Mouse (Mus musculus) stomach, embryonic 16.5 days (tissue): Measurements from ENCODE around the gene Grhpr. TPM values are rescaled to one million over a fixed set of nuclear protein-coding genes. Genes with fewer than 3 reads are reported as not detected.

Experiments
- ATAC-seq: fragments of 200-750 bp; cut with Nextera tagmentation; 2 replicates; pipeline ENCODE4 v1.8.0; 2017; ENCODE audit warnings: moderate number of reproducible peaks, moderate TSS enrichment; ENCODE audit not compliant: insufficient read depth, low FRiP score
- H3K27ac ChIP-seq: fragments of 300-500 bp; sonication (generic); 2 replicates; pipeline ENCODE4 v1.5.1; 2014; ENCODE audit warnings: low read length
- H3K27me3 ChIP-seq: fragments of 300-500 bp; sonication (generic); 2 replicates; pipeline ENCODE4 v1.6.1; 2014; ENCODE audit warnings: low read length, control low read depth, mixed read lengths; ENCODE audit not compliant: control insufficient read depth, insufficient read depth
- H3K36me3 ChIP-seq: fragments of 300-500 bp; sonication (generic); 2 replicates; pipeline ENCODE4 v1.6.1; 2014; ENCODE audit warnings: low read length; ENCODE audit not compliant: control insufficient read depth, insufficient read depth
- H3K4me1 ChIP-seq: fragments of 300-500 bp; sonication (generic); 2 replicates; pipeline ENCODE4 v1.6.1; 2014; ENCODE audit warnings: low read length, control low read depth, mixed read lengths; ENCODE audit not compliant: control insufficient read depth, insufficient read depth
- H3K4me2 ChIP-seq: fragments of 300-500 bp; sonication (generic); 2 replicates; pipeline ENCODE4 v1.6.1; 2014; ENCODE audit warnings: low read depth, low read length, mixed read lengths
- H3K4me3 ChIP-seq: fragments of 300-500 bp; sonication (generic); replicated peaks from 2 replicates; pipeline ENCODE4 v1.5.1; 2014; ENCODE audit warnings: mild to moderate bottlenecking, low read length
- H3K9ac ChIP-seq: fragments of 300-500 bp; sonication (generic); 2 replicates; pipeline ENCODE4 v1.6.1; 2014; ENCODE audit warnings: low read length
- H3K9me3 ChIP-seq: fragments of 300-500 bp; sonication (generic); replicated peaks from 2 replicates; pipeline ENCODE4 v1.6.1; 2016; ENCODE audit warnings: low read length, control low read depth; ENCODE audit not compliant: control insufficient read depth
- WGBS: fragments of 180-500 bp; shearing (Covaris S2); extraction: QIAGEN DNeasy Blood & Tissue Kit; methylation state at CpG from one replicate; pipeline ENCODE4 v1.1.7; 2014; 5-methylcytosine and 5-hydroxymethylcytosine counted together
- polyA plus RNA-seq: library from polyadenylated mRNA; unstranded; fragments of >200 nt; fragmentation: Nextera tagmentation; extraction: Ambion mirVana; gene quantifications from 2 replicates; pipeline ENCODE4 v1.2.1, GENCODE M21; 2015

The Grhpr gene
- polyA plus RNA-seq, 1 experiment from 2014 or later = 72.0 TPM

DNA sequence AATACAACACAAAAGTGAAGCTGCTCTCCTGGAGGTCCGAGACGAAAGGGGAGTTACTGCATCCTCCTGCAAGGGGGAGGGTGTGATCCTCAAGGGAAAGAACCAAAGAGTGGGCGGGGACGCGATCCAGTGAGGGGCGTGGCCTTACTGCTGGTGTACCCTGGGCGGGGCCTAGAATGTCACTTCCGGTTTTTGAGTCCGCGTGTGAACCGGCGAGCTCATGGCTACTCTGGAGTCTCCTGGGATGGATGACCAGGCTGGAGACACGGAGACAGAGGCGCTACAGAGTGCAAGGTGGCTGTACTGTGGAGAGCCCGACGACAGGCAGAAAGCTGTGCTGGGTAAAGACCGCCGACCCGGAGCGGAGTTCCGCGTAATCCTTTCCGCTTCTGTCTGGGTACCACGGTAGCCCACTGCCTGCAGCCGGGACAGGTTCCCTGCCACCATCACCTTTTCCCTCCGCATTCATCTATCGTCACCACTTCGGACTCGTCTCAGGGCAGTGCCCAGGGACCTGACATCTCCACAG, 37.3 kb downstream of the Grhpr start, which contains the start of gene Polr1e:
Gene Polr1e, plus strand, starts transcription at position 132 of the 529 bp plus-strand sequence.
- under 1% methylated on average over 29 of the region's 29 CpGs for WGBS

DNA sequence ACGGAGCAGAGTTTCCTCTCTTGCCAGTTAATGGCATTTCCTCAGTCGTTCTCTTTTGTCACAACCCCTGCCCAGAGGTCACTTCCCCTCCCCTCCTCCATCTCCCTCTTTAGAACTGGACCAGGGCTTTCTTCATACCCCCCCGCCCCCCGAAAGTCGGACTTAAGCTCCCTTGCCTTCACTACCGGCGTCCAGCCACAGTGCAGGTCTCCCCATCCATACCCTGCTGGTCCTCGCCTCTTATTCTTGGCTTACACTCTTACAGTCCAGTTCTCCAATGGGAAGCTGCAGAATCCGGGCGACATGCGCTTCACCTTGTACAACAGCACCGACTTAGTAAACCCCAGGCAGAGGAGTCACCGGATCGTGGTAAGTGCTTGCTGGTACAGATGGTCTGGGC, 37.8 kb downstream of the Grhpr start:
- Histone ChIP-seq H3K27me3 (no peaks in the 10 kb centered on the region), H3K9ac (peak overlapping the region; percentile 76), H3K36me3 (no peaks in the 10 kb centered on the region), H3K4me3 (peak overlapping the region; percentile 82), H3K27ac (no peak overlapping the region), H3K4me2 (peak overlapping the region; percentile 67), H3K9me3 (no peaks in the 10 kb centered on the region), H3K4me1 (peaks cover 6% of the 10 kb centered on the region; the same call in 1 of the 2 replicates)
- 2% methylated on average over 14 of the region's 14 CpGs for WGBS
- ATAC-seq = no peak

More for the DNA sequence above, 37.3 kb downstream of the Grhpr start, which contains the start of gene Polr1e:
- Histone ChIP-seq H3K4me3 (peak within 1 kb of the TSS; percentile 82), H3K9me3 (no peaks in the 10 kb centered on the region), H3K27ac (no peak within 1 kb of the TSS), H3K27me3 (no peaks in the 10 kb centered on the region), H3K4me1 (peaks cover 10% of the 10 kb centered on the region; the same call in 1 of the 2 replicates), H3K4me2 (peak within 1 kb of the TSS; percentile 67), H3K9ac (peak within 1 kb of the TSS; percentile 76), H3K36me3 (no peaks in the 10 kb centered on the region)
- ATAC-seq = peak; percentile 93

DNA sequence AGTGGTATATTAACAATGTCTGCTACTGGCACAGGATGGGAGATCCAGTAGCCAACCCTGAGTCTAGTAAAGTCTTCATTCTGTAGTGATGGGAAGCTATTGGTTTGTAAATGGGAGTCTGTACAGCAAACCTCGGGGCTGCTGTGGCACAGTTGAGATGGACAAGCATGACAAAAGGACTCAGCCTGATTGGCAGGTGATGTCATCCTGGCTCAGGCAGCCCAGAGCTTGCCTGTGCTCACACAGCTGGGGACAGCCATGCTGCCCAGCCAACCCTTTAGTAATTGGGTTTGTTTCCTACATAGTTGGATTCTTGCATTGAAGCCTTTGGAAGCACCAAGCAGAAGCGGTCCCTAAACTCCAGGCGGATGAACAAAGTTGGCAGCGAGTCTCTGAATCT, 45.3 kb downstream of the Grhpr start:
- Histone ChIP-seq H3K27me3 (no peaks in the 10 kb centered on the region), H3K9me3 (no peaks in the 10 kb centered on the region), H3K36me3 (no peaks in the 10 kb centered on the region), H3K4me3 (no peak overlapping the region), H3K4me2 (no peak overlapping the region), H3K27ac (no peak overlapping the region), H3K4me1 (no peaks in the 10 kb centered on the region), H3K9ac (no peak overlapping the region)
- WGBS = 89% methylated on average over 4 of the region's 4 CpGs
- ATAC-seq = no peak

DNA sequence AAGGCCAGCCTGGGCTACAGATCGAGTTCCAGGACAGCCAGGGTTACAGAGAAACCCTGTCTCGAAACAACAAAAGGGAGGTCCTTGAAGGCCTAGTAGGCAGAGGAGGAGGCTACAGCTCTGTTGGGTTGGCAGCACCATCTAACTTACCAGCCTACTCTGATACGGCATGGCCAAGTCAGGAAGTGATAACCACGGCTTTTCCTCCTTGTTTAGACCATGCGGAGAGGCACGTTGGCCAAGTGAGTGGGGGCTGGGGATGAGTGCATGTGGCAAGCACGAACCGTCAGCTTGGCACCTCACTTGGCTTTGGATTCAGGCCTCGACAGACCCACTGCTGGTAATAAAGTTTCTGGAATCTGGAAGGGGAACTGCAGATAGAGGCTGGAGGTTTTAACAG, 51.4 kb downstream of the Grhpr start:
- H3K9ac ChIP-seq = no peak overlapping the region
- no peak overlapping the region for H3K27ac ChIP-seq
- peaks cover 12% of the 10 kb centered on the region; the same call in 1 of the 2 replicates for H3K4me1 ChIP-seq
- no peaks in the 10 kb centered on the region for H3K36me3 ChIP-seq
- H3K4me2 ChIP-seq = no peak overlapping the region
- WGBS = 82% methylated on average over 9 of the region's 9 CpGs
- H3K27me3 ChIP-seq = no peaks in the 10 kb centered on the region
- no peak for ATAC-seq
- no peak overlapping the region for H3K4me3 ChIP-seq
- H3K9me3 ChIP-seq = no peaks in the 10 kb centered on the region

DNA sequence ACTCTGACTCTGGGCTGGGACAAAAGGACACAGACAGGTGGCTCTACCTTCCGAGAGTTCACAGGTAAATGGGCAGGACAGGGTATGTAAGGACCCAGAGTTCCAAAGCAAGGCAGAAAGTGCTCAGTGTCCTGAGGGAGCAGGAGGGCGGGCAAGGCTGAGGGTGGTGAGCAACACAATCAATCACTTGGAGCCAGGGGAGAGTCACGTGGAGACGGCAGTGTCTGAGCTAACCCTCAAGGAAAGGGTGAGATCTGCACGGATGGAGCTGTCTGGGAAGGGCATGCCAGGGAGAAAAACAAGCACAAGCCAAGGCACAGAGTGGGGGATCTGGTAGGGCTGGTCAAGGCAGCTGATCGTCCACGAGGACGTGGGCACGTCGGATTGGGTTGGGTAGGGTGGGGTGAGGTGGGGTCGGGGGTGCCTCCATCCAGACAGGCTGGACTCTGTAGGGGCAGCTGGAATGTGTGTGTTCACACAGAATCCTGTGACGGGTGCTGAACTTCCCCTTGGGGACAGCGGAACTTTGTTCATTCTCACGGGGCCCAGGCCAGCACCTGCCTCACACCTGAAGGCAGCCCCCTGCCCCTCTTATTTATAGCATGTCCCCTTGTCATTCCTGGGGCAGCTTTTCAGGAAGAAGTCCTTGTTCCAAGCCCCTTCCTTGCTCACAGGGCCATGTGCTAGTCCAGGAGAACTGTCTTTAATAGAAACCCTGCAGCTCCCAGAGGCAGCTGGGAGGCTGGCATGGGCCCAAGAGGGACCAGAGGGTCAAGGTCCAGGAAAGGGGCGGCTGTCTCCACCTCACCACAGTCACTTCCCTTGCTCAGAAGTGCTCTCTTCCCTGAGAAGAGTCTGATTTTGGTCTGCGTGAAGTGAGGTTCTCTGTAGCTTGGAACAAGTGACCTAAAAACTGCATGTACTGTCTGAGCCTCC, 53.8 kb downstream of the Grhpr start:
- Histone ChIP-seq H3K9me3 (no peaks in the 10 kb centered on the region), H3K27me3 (no peaks in the 10 kb centered on the region), H3K27ac (no peak overlapping the region), H3K36me3 (no peaks in the 10 kb centered on the region), H3K4me2 (no peak overlapping the region), H3K4me1 (peaks cover 12% of the 10 kb centered on the region; the same call in 1 of the 2 replicates), H3K9ac (0 out of 2 replicates have a peak overlapping the region, but pooled peaks have one; percentile 8), H3K4me3 (no peak overlapping the region)
- WGBS = 49% methylated on average over 16 of the region's 16 CpGs
- ATAC-seq = peak; percentile 16; the same call in 1 of the 2 replicates

DNA sequence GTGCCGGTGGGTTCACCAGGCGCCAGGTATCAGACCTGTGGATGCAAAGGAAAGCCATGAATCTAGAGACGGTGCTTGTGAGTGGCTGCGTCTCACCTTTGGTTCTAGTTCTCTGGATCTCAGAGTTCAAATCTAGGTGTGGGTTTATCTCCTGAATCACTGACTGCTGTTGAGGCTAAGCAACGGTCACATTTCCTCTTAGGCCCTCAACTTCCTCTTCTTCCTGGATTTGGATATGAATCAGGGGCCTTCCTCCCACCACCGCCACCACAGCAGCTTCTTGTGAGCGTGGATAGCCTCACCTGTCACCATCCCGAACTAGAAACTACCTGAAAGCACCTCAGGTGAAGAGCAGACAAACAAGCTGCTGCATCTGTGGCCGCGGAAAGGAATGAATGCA, 54.9 kb downstream of the Grhpr start:
- 86% methylated on average over 10 of the region's 10 CpGs for WGBS
- Histone ChIP-seq H3K27me3 (no peaks in the 10 kb centered on the region), H3K36me3 (no peaks in the 10 kb centered on the region), H3K27ac (no peak overlapping the region), H3K9me3 (no peaks in the 10 kb centered on the region), H3K4me3 (no peak overlapping the region), H3K4me2 (no peak overlapping the region), H3K4me1 (peaks cover 12% of the 10 kb centered on the region; the same call in 1 of the 2 replicates), H3K9ac (no peak overlapping the region)
- ATAC-seq = no peak

DNA sequence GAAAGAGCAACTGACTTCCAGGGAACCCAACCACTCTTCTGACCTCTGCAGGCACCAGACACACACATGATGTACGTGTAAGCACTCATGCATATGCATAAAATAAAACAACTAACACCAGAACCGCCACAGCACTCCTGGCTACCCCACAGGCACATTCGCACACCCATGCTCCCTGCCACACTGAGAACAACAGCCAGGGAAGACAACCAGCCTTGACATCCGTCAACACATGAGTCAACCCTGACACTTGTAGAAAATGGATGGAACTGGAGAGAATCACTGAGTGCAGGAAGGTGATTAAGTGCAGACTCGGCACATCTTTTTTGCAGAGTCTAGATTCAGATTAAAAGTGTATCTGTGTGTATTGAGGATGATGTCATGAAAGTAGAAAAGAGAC, 55.4 kb downstream of the Grhpr start:
- Histone ChIP-seq H3K4me3 (no peak overlapping the region), H3K27me3 (no peaks in the 10 kb centered on the region), H3K9ac (no peak overlapping the region), H3K4me2 (no peak overlapping the region), H3K27ac (no peak overlapping the region), H3K36me3 (peaks cover 3% of the 10 kb centered on the region; the same call in 1 of the 2 replicates), H3K4me1 (peaks cover 12% of the 10 kb centered on the region; the same call in 1 of the 2 replicates), H3K9me3 (no peaks in the 10 kb centered on the region)
- WGBS = 81% methylated on average over 5 of the region's 5 CpGs
- ATAC-seq = no peak

DNA sequence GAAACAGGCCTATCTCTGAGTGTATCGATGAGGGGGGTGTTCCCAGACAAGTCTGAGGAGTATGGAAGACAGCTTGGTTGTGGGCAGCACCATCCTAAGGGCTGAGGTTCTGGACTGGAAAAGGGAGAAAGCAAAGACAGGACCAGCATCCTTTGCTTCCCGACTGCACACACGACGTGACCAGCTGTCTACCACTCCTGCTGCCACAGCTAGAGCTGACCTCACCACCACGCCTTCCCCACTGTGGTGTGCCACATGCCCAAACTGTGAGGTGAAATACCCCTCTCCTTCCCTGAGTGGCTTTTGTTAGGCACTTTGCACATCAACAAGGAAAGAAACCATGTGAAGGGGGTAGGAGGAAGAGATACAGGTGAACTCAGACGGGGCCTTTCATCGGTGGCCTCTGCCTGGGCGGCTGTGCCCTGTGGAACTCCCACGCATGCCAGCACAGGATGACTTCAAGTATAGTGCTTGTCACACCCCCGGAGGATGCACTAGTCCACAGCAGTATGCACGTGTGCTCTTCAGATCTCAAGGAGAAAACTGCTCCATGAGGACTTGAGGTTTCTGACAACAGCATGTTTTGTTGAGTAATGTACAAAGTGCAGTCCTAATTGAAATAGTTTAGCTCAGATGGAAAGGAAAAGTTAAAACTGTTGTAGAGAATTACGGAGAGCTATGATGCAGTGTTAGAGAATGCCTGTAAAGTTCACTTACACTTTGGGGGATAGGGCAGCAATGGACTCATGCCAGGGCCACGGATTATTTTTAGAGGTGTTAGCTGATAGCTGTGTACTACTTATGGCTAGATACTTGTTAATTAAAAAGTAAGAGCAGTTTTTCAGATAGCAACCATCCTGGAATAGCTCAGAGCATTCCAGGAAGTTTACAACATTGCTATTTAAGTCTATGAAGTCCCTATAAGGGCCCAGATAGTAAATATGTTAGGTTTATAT, 56.5 kb downstream of the Grhpr start:
- Histone ChIP-seq H3K4me2 (no peak overlapping the region), H3K9ac (no peak overlapping the region), H3K9me3 (no peaks in the 10 kb centered on the region), H3K27ac (no peak overlapping the region), H3K36me3 (peaks cover 5% of the 10 kb centered on the region; the same call in 1 of the 2 replicates), H3K4me1 (peaks cover 12% of the 10 kb centered on the region; the same call in 1 of the 2 replicates), H3K4me3 (no peak overlapping the region), H3K27me3 (no peaks in the 10 kb centered on the region)
- 88% methylated on average over 13 of the region's 13 CpGs for WGBS
- ATAC-seq = no peak
